Mouse (Mus musculus): ENCODE measurements around the gene Abcb1b. TPM values are rescaled to one million over a fixed set of nuclear protein-coding genes. Genes with fewer than 3 reads are reported as not detected.

The Abcb1b gene
- 8.3 TPM for polyA plus RNA-seq (2014; fragmentation: Illumina TruSeq; extraction: RNeasy Lipid Tissue Mini Kit (QIAGEN cat#74804); ENCODE audit: low read depth, low replicate concordance)

GRCm38 (mm10) chr5:8797987-8798751, at the start of gene Abcb1b:
Gene Abcb1b, plus strand, starts transcription at chr5:8798147.

DNA sequence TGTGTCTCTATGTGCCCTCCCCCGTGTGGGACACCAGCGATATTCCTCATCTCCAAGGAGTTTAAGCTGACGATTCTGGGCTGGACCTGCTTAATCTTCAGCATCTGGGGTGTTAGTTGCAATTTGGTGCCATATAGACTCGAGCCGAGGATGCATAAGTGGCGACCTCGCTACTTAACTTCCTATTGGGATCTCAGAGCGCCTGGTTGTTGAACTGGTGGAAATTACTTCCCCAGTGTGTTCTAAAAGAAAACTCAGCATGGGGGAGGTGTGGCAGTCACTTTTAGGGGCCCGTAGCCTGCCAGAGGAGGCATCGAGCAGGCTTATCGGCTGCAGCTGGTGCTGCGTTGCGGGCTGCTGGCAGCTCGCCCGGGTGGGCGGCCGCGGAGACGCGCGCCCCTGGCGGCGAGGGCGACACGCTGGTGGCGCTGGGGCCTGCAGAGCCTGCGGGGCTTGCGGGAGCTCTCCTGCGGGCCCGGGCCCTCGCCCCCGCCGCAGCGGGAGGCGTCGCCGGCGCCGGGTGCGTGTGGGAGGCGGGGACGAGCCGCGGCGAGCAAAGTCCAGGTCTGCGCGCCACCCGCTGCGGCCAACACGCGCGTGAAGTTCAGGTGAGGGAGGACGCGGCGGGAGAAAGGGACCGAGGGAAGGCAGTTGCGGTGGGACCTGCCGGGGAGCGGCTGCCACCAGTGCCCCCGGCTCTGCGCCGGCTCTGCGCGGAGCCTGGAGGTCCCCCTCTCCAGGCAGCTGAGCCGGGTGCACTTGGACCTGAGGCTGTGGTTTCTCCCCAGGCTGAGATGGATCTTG, 95.6 kb downstream of the Abcb1b start, which contains the start of gene Abcb4:
Gene Abcb4, plus strand, starts transcription at position 418 of the 804 bp plus-strand sequence.

Other genes starting within 250 kb of the Abcb1b start
- gene Rundc3b, start 175.2 kb upstream of the Abcb1b start, polyA plus RNA-seq (2014; fragmentation: Illumina TruSeq; extraction: RNeasy Lipid Tissue Mini Kit (QIAGEN cat#74804); ENCODE audit: low read depth, low replicate concordance): 0.87 TPM
- gene Abcb1a, start 138.1 kb upstream of the Abcb1b start, polyA plus RNA-seq (2014; fragmentation: Illumina TruSeq; extraction: RNeasy Lipid Tissue Mini Kit (QIAGEN cat#74804); ENCODE audit: low read depth, low replicate concordance): 8.5 TPM
- gene Abcb4, start 95.6 kb downstream of the Abcb1b start, polyA plus RNA-seq (2014; fragmentation: Illumina TruSeq; extraction: RNeasy Lipid Tissue Mini Kit (QIAGEN cat#74804); ENCODE audit: low read depth, low replicate concordance): 0.32 TPM
- gene Crot, start 199.2 kb downstream of the Abcb1b start, polyA plus RNA-seq (2014; fragmentation: Illumina TruSeq; extraction: RNeasy Lipid Tissue Mini Kit (QIAGEN cat#74804); ENCODE audit: low read depth, low replicate concordance): 47.7 TPM